Mouse (Mus musculus): ENCODE data around the gene Tspan3.

Gene Tspan3

DNA sequence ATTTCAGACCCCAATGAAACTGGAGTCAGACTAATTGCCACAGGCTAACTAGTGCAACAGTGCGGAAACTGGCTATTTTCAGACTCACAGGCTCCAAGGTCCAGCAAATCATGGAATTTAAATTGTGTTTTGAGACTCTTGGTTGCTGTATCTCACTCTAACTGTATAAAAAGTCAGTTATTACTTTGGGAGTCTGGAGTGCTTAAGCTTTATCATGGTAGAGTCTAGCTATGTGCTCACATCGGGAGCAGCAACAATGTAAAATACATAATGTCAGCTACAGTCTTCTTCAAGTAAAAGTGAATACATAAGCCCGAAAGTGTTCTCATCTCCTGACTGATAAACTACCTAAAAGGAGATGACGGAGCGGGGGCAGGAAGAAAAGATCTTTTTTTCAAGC, 10.7 kb downstream of the Tspan3 start:
- DNase-seq = no peak

GRCm38 (mm10) chr9:56152482-56153007, 12.7 kb downstream of the Tspan3 start:
- DNase-seq = no peak

DNA sequence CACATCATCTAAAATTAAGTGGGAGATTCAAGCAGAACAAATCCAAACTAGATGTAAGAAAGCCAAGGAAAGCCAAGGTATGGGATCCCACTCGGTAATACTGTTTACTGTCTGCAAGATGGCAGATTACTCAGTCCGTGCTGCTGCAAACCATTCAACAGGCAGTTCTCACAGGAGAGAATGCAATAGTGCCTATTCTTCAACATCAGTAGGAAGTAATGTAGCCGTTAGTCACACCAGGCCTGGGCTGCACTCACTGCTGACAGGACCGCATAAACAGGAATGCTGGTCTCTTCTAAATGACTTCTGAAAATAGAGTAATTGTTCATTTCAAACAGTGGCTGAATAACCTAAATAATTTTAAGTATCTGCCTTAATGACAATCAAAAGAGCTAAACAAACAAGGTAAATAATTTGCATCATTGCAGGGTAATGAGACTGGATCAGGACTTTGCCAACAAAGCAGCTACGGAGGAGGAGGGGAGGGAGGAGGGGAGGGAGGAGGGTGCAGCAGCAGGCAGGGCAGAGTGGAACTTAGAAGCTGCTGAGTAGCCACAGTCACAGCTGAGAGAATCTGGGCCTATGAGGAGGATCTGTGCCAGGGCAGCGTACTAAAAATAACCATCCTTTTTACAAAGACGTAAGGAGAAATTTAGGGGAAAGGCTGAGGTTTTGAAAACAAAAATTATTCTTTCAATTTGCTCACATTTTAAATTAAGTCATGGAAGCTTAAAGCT, 13.4 kb downstream of the Tspan3 start:
- no peak for DNase-seq

DNA sequence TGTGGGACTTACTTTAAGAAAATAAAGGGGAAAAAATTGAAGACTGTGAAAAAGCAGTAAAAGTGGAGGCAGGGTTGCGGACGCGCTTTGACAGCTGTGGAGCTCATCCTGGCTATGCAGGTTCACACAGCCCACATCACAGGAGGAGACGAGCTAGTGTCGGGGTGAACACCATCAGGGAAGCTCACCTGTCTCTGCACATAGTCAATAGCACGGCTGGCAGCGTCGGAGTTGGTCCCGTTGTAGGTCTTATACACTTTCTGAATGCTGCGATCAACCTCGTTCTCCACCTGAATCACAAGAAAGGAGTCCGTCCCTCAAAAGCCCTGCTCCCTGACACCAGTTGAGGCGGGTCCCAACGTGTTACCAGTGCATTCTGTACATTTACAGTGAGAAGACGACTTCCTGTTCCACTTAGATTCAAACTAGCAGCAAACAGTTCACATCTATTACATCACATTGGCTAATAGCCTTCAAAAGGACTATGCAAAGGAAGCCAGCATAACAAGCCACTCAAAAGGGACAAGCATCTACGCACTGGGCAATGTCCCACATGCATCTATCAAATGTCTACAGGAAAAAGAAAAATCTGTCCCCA, 18.9 kb downstream of the Tspan3 start:
- no peak for DNase-seq

- no peak for DNase-seq
These were observed 20.8 kb downstream of the Tspan3 start for GRCm38 (mm10) chr9:56144366-56145003.

DNA sequence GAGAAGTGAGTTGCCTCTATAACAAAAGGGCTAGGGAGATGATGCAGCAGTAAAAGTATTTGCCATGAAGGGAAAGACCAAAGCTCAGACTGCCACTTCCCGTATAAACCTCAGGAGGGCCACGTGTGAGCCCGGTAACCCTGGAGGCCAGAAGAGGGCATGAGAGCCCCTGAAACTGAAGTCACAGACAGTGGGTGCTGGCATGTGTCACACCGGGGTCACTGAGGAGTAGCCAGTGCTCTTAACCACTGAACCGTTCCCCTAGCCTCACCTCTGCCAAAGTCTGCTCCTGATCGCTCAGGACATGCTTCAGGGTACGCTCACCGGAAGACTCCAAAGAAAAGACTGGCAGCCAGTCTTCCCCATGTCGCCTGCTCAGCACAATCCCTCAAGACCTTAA, 23.5 kb downstream of the Tspan3 start:
- DNase-seq = no peak

GRCm38 (mm10) chr9:56135590-56136197, 29.6 kb downstream of the Tspan3 start:
- no peak for DNase-seq

DNA sequence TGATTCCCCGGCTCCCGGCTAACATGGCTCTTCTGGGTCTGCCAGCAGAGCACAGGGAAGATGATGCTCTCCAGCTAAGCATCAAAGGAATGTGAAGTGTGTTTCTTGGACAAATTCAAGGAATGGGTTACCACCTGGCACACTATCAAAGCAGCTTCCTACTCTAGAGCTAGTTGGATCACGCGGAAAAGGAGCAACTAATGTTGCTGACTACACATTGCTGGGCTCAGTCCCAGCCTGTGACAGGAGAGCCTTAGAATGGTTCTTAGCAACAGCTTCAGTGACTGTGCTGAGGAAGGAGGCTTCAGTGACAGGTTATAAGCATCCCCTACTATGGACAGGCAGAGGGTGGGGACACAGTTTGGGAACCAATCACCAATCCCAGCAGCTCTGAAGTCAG, 30.7 kb downstream of the Tspan3 start:
- DNase-seq = no peak

GRCm38 (mm10) chr9:56133970-56134369, 31.3 kb downstream of the Tspan3 start:
- DNase-seq = no peak

DNA sequence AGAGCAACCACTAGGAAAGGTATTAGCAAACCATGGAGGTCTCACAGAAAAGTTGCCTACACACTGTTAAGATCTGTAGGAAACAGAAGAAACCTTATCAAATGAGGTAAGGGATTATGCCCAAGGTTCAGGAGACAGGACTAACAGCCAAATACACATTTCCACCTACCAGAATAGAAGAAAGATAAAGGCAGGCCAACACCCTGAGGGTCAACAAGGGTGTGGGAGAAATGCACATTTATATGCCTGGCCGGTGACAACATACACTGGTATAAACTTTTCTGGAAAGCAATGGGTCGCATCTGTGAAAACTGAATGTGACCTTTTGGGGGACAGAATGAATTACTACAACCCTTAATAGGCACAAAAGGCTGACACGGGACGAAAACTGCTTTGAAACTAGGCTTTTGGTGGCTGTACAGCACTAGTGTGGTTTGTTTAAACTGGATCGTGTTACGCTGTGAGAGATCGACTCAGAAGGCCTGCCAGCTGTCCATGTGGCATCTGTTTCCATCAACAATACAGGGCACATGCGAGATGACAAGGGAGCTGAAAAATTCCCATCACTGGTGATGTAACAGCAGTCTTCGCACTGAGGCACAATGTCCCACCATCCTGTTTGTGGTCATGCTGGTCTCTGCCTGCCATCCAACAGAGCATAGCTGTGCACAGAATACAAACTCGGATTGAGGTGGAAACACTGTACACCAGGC, 33.3 kb downstream of the Tspan3 start:
- DNase-seq = no peak

GRCm38 (mm10) chr9:56130536-56130935, 34.7 kb downstream of the Tspan3 start:
- DNase-seq = no peak

- DNase-seq = no peak
These were observed 35.3 kb downstream of the Tspan3 start for GRCm38 (mm10) chr9:56129951-56130350.

DNA sequence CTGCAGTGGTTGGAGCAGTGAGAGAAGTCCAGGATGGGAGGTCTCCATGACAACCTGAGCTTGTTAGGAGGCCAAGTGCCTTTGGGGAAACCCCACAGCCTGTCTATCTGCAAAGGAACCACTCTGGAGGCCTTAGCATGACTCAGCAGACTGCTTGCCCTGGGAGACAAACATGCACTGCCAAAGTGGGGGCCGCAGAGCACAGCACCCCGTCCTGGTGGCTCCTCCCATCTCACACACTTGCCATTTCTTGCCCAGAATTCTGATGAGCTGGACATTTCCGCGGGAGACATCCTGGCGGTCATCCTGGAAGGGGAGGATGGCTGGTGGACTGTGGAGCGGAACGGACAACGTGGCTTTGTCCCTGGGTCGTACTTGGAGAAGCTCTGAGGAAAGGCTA, 36.9 kb downstream of the Tspan3 start:
- no peak for DNase-seq

GRCm38 (mm10) chr9:56126453-56127173, 38.7 kb downstream of the Tspan3 start:
- DNase-seq = no peak

DNA sequence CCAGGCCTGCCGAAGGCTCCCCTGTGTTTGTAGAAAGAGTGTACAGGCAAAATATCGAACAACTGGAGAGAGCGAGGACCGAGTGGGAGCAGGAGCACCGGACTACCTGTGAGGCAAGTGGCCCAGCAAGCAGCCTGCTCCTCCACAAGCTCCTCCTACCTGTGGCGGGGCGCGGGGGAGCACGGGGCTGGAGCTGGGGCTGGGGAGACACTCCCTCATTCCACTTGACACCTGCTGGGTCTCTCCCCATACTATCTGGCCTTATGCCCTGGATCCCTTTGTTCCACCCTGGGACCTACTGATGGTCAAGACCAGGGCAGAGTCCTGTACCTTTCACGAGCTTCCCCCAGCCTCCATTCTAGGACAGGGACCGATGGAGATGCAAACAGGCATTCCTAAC, 40.7 kb downstream of the Tspan3 start:
- DNase-seq = no peak

DNA sequence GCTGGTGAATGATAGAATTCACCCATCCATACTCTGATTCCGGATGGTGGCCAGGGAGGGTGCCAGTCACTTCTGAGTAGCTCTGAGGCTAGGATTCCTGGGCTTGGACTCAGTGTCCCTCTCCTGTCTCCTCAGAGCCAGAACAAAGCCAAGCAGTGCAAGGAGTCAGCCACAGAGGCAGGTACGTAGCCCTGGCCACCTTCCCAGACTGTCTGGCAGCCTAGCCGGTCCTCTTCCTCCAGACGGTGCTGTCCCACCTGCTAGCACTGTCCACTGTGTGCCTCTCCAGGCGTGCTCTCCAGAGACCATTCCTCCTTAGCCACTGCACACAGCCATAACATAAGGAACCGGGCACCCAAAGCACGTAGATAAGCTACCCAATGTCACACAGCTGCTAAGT, 41.7 kb downstream of the Tspan3 start:
- DNase-seq = no peak

DNA sequence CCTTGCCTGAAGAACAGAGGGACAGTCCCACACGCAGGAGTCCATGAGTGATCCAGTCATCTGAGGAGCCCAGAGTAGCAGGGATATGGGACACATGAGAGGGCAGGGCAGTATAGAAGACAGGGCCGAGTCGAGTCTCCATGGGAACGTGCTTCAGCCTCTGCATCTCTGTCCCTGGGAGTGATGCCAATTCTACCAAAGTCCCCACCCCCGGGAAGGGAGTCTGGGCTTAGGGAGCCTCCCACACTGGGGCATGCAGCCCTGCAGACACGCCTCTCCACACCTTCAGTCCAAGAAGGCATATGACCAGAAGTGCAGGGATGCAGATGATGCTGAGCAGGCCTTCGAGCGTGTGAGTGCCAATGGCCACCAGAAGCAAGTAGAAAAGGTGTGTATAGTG, 42.3 kb downstream of the Tspan3 start:
- DNase-seq = no peak

DNA sequence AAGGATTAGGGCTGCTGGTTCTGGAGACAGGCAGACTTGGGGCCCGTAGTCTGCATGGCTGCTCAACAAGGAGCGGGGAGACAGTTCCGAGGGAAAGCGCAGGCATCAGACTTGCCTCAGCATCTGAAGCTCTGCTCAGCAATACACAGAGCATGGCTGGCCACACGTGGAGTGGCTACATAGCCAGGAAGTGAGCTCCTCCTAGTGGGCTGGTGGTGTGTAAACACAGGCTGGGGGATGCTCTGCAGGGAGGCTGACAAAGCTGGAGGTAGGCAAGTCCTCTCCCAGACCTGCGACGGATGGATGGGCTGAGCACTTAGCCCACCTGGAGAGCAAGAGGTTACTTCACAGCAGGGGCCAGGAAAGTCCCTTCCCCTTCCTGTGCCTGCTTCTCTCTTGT, 44.2 kb downstream of the Tspan3 start:
- peak; percentile 63 for DNase-seq

DNA sequence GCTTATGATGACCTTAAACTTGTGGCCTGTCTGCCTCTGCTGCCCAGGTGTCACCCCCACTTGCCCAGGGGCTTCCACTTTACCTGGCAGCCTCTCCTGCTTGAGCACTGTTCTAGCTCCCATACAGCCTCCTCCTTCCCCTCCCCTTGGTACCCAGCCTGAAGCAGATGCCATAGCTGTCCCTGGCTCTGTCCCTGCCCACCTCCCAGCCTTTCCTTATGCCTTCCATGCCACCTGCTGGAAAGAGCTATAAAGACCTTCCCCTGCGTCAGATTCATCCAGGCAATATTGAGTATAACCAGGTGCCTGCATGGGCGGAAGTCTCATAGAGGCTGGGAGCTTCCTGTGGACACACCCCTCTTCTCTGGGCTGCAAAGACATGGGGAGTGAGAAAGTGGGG, 45.6 kb downstream of the Tspan3 start:
- DNase-seq = no peak

DNA sequence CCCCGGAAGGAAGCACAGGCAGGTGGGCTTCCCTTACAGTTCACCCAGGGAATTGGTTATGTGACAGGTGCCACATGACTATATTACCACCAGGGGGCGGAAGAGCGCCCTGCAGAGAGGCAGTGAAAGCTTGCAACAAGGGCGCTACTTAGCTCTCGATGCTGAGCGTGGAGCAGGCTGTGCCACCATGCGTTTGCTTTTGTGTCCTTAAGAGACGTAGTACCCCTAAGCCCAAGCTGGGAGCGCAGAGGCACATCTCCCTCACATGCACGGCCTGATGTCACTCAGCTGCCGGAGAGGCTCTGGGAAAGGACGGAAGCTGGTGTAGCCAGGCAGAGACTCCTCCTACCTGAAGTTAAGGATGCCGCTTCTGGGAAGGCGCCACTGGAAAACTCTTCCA, 46.7 kb downstream of the Tspan3 start:
- peak; percentile 71 for DNase-seq

GRCm38 (mm10) chr9:56118091-56118490, 47.2 kb downstream of the Tspan3 start:
- no peak for DNase-seq

DNA sequence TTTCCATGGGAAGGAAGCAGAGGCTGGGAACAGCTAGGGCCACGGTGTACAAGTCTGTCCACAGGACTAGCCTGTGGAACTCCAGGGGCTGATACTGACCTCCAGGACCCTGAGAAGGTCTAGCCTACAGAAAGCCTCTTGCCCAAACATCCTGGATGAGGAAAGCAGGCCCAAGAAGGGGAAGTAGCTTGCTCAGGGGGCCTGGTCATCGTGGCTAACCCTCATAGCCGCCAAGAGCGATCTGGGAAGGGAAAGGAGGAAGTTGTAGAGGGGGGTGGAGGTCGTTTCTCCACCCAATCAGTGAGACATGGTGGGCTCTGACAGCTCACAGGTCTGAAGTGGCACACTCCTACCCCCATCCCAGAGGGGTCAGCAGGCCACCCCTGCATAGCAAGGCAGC, 57.1 kb downstream of the Tspan3 start:
- DNase-seq = no peak
